Mouse (Mus musculus) heart, postnatal 4 days (tissue): ENCODE results near the gene Rab29. TPM values are rescaled to one million over a fixed set of nuclear protein-coding genes. Genes with fewer than 3 reads are reported as not detected.
"Not testable (repeated sequence)": the region's sequence is repeated elsewhere in the genome, so short reads cannot be mapped to it uniquely, and the experiment has no call there.

ENCODE experiments used
- DNase-seq: peaks from one replicate; pipeline ENCODE4 v3.0.0; 2021
- total RNA-seq, 2 experiments: library from RNA; stranded (reverse); gene quantifications; 2 replicates each; pipeline ENCODE4 v1.2.3; 2021

The Rab29 gene
- total RNA-seq, 2 experiments from 2014 or later = 10.6 to 10.8 TPM

DNA sequence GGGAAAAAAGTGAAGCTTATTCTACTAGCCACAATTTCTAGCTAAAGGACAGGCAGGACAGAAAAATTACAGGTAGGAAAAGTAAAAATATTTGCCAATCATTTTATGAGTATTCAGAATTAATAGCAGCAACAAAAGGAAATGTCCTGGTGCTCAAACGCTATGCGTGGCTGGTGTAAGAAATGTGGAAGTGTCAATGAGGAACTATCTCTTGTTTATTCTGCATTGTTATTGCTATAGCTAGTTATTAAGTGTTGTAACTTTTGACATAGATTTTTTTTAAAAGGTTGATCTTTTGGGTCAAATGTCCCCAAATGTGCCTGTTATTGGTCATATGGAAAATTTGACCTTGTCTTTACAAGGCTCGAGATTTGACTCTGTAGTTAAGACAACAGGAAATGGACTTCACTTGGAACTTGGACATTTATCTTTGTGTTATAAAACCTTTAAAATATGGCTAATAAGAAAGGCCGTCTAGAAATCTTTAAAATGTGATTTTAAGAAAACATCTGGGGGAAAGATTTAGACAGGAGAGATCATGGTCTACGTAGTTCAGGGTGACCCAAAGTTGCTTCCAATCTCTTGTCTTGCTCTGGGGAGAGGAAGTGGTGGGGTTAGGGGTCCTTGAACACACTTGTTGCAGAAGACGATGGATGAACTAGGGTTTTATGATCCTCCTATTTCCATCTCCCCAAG lies 572 bp upstream of the Rab29 start:
- no peak for DNase-seq

DNA sequence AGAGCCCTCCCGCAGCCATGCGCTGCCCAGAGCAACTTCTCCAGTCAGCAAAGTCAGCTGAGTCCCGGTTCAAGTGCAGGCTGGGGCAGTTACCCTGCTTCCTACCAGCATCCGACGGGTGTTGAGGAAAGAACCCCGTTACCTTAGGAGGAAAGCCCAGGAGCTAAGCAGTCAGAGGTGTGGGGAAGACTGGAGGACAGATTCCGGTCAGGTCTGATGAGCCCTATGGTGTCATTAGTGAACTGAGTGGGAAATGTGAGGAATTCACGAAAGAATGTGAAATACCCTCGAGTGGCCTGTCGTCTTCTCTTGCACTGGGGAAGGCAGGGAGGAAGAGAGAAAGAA lies 894 bp downstream of the Rab29 start:
- DNase-seq = no peak

DNA sequence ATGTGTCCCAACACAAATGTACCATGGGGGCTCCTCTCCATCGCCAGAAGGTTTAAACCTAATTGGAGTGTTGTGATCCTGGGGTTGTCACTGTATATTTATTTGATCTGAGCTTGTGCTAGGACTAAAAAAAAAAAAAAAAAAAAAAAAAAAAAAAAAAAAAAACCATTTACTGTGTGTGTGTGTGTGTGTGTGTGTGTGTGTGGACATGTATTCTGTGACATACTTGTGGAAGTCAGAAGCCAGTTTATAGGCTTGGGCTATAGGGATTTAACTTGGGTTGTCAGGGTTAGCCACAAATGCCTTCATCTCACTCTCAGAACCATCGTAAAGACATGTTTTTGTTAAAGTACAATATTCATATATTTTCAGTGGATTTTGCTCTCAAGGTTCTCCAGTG lies 2.5 kb downstream of the Rab29 start:
- no peak for DNase-seq

DNA sequence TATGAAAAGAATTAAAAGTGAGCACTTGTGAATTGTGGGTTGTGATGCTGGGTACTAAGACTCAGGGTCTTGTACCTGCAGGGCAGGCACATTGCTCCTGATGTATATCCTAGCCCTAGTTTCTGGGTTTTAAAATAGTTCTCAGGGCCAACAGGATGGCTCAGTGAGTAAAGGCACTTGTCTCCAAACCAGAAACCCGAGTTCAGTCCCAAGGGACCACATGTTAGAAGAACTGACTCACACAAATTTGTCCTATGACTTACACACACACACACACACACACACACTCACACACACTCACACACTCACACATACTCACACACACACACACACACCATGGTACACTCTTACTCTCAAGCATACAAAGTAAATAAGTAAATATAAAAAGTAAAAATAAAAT lies 5.8 kb downstream of the Rab29 start:
- no peak for DNase-seq

DNA sequence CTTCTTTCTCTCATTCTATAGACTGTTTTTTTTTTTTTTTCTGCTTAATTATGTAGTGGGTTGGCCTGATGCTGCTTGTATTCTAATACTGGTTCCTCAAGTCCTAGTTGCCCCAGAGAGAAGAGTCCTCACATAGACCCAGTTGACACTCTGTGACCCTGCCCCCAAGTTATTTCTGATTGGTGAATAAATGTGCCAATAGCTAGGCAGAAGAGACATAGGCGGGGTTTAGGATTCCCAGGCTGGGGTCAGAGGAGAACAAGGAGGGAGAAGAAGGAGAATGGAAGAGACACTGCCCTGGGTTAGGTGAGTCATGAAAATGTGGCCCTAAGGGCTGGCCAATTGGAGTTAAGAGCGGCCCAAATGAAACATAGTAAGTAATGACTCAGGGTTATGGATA lies 12.8 kb downstream of the Rab29 start:
- DNase-seq = no peak

DNA sequence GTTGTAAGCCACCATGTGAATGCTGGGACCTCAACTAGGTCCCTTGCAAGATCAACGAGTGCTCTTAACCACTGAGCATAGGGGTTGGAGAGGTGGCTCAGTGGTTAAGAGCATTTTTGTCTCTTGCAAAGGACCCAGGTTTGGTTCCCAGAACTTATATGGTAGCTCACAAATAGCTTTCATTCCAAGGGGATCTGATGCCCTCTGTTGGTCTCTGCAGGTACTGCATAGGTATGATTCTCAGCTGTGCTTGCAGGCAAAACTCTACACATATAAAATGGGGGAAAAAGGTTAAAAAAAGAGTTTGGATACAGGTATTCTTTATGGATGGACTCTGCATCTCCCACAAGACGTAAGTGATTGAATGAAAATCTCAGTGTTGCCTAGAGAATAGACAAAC lies 15.8 kb downstream of the Rab29 start:
- DNase-seq = peak; percentile 14

DNA sequence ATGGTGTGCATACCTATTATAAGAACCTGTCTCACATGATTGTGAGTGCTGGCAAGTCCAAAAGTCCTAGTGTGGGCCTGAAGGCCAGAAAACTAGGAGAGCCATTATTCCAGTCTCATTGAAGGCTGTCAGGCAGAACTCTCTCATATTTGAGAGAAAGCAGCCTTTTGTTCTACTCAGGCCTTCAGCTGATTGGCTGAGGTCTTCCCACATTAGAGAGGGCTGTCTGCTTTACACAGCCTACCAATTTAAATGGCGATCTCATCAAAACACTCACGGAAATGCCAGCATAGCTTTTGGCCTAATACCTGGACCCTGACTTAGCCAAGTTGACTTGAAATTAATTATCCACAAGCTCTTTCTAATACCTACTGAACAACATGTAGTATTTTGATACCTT lies 19.1 kb downstream of the Rab29 start:
- DNase-seq = no peak

DNA sequence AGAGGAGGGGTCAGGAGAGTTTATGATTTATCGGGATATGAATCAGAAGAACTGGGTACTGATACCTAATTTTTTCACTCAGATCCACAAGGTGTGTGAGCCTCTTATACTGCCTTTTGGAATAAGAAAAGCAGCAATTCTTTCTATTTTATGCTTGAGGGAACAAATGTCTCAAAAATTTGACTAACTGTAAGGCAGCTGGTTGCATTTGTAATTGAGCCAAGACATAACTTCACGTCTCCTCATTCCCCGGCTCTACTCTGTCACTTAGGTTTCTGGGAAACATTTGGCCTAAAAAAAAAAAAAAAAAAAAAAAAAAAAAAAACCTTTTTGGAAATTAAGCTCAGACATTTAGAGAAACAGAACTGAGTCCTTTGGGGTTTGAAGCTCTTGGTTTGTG lies 19.6 kb downstream of the Rab29 start:
- DNase-seq = no peak

DNA sequence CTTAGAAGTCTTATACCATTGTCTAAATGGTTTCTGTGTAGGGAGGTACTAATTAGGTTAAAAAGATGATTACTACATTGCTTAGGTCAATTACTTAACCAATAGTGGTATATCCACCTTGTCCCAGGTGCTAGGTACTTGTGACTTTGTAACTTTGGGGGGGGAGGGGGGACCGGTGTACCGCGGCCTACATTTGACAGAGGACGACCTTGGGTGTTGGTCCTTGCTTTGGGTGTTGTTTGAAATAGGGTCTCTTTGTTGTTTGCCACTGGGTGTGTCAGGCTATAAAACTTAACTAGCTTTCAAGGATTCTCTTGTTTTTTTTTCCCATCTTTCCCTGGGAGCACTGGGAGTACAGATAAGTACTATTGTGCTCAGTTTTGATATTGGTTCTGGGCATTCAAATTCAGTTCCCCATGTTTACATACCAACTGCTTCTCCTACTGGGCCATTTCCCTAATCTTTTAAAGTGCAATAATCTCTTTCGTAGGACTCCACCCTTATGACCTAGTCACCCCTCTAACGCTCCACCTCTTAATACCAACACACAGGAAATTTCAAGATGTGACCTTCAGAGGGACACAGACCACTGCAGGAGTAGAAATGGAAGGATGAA lies 23.1 kb downstream of the Rab29 start:
- DNase-seq = no peak

DNA sequence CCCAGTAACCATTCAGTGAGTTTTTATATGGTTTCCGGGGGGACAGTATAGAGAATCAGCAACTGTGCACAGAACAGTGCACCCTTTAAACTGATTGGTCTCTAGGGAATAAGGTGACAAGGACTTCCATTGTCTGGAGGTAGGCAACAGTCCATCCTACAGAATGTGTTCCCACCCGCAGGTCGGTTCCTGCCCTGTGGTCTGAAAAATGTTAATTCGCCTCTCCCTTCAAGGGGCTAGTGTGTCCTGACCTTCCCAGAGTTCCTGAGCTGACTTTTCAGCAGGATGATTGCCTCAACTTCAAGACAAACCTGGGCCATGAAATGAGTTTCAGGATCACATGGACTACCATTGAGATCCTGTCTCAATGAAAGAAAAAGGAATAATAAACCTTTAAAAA lies 24.4 kb downstream of the Rab29 start:
- no peak for DNase-seq

DNA sequence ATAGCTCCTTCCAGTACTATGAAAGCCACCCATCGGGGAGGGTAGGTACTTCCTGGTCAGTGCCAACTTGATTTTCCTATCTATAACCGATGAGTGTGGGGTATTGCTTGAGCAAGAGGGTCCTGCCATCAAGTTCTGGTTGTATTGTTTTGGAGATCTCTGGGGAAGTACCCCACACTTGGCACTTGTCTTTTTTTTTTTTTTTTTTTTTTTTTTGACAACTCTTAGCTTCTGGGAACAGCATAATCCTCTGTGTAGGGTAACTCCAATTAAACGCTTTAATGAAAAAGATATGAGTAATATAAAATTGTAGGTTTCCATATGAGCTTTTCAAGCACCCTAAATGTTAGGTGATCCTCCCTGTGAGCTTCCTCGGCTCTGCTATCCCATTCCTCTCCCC lies 35.7 kb downstream of the Rab29 start:
- no peak for DNase-seq

DNA sequence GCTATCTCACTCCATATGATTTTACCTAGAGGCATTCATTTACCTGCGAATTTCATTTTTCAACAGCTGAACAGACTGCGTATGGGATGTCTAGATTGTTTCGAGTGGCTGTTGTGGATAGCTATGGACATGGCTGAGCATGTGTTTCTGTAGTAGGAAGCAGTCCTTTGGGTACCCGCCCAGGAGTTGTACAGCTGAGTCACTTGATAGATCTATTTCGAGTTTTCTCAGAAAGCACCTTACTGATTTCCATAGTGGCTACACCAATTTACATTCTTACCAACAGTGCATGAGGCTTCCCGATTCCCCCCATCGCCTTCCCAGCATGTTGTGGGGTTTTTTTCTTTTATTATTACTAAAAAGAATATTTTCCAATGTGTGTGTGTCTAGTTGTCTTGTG lies 36.2 kb downstream of the Rab29 start:
- no peak for DNase-seq

DNA sequence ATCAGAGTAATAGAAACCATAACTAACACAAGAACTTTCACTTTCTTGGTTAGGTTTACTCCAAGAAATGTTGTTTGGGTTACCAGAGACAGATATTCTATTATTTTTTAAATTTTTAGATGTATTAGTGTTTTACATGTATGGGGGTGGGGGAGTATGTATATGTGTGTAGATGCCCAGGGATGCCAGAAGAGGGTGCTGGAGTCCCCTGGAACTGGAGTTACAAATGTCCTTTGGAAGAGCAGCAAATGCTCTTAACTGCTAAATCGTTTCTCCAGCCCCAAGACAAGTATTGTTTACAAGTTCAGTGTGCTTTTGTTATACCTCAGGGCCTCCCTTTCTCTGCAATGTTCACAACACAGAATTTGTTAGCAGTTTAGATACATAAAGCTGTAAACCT lies 38.5 kb downstream of the Rab29 start:
- peak; percentile 29 for DNase-seq

DNA sequence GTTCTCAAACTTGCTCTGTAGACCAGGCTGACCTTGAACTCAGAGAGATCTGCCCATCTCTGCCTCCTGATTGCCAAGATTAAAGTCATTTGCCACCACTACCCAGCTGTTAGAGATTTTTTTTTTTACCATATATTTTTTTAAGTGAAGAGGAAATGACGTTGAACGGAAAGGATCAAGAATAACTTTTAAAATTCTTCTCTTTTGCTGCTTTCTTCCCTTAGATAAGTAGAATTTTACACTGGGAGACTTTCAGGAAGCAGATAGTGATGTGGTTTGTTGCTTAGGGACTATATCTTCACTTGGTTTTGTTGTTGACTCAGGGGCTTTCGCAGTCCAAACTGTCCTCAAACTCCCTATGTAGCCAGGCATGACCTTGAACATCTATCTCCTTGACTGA lies 41.4 kb downstream of the Rab29 start:
- no peak for DNase-seq

DNA sequence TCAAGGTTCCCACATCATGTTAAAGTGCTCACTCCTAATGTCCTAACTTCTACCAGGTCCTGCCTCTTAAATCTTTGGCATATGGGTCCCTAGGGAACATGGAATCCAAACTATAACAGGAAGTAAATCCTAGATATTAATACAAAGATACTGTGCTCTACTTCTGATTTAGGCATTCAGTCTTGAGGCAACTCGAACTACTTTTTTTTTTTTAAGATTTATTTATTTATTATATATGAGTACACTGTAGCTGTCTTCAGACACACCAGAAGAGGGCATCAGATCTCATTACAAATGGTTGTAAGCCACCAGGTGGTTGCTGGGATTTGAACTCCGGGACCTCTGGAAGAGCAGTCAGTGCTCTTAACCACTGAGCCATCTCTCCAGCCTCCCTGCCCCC lies 42.2 kb downstream of the Rab29 start:
- not testable (repeated sequence) for DNase-seq

DNA sequence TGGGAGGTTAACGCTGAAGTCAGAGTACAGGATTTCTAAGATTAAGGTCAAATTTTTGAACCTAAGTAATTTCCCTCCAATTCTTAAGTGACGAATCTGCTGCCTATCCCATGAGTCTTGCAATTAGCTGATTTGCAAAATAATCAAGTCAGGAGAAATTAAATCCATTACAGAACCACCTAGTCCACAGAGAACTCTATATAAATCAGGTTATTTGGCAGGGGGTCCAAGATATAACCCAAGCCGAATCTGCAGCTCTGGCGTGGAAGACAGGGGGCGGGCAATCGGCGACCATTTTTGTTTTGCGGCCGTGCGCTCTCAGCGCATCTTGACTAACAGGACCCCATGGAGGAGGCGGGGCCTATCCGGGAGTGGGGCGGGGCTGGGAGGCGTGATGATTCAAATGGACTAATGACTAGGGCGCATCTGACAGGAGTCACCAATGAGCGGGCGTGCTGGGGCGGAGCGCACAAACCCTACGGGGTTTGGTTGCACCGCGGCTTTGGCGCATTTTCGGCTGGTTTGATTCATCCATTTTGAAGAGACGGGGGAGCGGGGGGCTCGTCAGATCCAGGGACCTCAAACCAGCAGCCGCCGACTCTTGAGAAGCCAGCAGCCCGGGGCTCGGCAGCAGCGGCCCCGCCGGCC lies 43.1 kb downstream of the Rab29 start, which contains the start of gene Nucks1:
Gene Nucks1, plus strand, starts transcription at position 534 of the 648 bp plus-strand sequence.
- peak; percentile 100 for DNase-seq

DNA sequence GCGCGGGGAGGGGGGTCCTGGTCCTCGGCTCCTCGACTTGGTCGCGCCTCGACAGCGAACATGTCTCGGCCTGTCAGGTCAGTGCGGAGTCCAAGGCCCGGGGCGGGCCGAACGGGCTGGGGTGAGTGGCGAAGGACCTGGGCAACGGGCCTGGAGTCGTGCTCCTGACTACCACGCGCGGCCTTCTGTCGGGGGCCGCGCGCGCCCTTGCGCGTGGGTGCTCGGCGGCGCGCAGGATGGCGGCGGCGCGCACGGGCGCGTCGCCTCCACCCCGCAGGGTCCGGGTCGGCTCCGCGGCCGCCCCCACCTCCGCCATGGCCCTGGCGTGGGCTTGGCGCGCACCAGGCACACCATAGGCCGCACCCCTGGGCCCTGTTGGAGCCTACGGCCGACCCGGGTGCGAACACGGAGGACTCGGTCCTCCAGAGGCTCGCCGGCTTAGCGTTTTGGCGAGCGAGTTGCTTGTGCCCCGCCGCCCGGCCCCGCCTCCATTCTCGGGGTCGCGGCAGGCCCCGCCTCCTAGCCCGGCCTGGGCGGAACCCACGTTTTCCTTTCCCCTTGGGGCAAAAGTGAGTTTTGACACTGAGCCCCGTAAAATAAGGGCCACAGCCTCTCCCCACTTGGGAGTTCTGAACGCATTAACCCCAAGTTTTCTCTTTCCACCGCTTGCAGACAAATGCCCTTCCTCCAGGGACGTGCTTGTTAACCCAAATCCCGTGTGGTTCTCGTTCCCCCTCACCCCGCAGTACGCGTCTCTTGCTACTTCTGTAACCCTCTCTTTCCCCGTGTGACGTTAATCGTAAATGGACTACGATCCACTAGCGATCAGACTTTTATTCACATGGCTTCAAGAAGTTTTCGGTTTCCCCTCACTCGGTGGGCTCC lies 43.9 kb downstream of the Rab29 start:
- peak; percentile 84 for DNase-seq

DNA sequence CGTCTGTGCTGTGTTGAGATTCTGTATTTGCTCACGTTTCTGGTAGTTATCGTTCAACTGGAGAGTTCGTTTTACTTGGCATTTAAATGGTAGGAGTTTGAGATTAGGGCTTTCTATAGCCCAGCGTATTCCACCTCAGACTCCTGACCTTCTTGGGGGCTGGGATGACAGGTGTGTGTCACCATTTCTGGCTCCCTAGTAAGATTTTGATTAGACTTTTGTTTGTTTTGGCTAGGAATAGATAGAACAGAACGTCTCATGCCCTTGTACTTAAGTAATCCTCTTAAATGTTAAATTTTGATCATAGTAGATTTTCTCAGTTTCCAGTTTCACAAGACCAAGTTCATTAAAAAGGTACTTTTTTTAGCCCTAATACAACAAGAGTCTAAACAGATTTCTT lies 50.6 kb downstream of the Rab29 start:
- DNase-seq = no peak

DNA sequence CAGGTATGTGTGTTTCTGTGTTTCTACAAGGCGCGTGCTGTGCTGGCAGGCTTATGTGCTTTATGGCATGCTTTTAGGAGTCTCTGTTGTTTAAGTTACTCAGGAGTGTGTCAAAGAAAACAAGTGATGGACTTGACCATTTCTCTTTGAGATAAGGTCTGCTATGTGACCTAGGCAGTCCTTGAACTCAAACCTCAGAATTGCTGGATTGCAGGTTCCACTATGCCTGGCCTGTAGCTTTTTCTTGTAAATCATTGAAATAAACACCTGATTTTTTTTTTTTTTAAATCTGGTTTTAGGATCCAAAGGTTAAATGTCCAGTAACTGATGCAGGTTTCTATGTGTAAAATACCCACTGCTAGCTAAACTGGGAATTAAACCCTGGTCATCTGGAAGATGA lies 52.0 kb downstream of the Rab29 start:
- DNase-seq = no peak

DNA sequence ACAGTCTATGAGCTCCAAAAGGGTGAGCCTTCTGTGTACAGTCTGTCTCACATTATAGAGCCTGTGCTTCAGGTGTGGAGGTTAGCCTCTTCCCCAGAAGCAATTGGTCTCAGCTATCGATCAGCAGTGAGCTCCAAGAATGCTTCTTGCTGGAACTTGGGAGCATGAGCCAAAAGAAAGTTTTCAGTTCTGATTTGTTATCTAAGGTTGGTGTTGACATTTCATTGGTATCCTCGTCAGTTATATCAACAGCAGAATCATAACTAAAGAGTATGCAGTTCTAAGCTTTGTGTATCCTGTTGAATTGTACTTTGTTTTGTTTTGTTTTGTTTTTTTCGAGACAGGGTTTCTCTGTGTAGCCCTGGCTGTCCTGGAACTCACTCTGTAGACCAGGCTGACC lies 55.1 kb downstream of the Rab29 start:
- DNase-seq = no peak
